Mouse (Mus musculus) CH12.LX (cell line): Measurements from ENCODE around the gene Rptn. TPM values are rescaled to one million over a fixed set of nuclear protein-coding genes. Genes with fewer than 3 reads are reported as not detected.

Experiments used
- DNase-seq: peaks from one replicate; pipeline ENCODE4 v3.0.0-alpha.2; 2013; ENCODE audit errors: extremely low read depth
- H3K27ac ChIP-seq: 2 replicates; pipeline ENCODE4 v1.5.1; 2012; ENCODE audit warnings: low read depth, mild to moderate bottlenecking, control low read depth, moderate library complexity; ENCODE audit not compliant: insufficient read depth
- H3K27me3 ChIP-seq: replicated peaks from 2 replicates; pipeline ENCODE3; 2012; ENCODE audit warnings: inconsistent platforms
- H3K36me3 ChIP-seq, 2 experiments: replicated peaks in 1 of 2; 2 replicates each; pipeline versions ENCODE3 to v1.6.1; 2012; ENCODE audit warnings: inconsistent platforms in 1 of 2, low read length in 1 of 2, mild to moderate bottlenecking in 1 of 2, mixed read lengths in 1 of 2, moderate library complexity in 1 of 2; ENCODE audit not compliant: control insufficient read depth in 1 of 2, insufficient read depth in 1 of 2
- H3K4me1 ChIP-seq, 2 experiments: 2 replicates each; pipeline ENCODE4 v1.6.1; 2012; ENCODE audit warnings: inconsistent platforms in 1 of 2, moderate library complexity in 1 of 2; ENCODE audit not compliant: insufficient read depth in 2 of 2, control insufficient read depth in 1 of 2
- H3K4me2 ChIP-seq: 2 replicates; pipeline ENCODE4 v1.6.1; 2012; ENCODE audit warnings: low read depth, mild to moderate bottlenecking, control low read depth; ENCODE audit not compliant: poor library complexity, insufficient read depth, severe bottlenecking
- H3K4me3 ChIP-seq, 3 experiments: fragments of 150-350 bp in 1 of 3; sonication (generic) in 1 of 3; replicated peaks in 1 of 3; 2 replicates each; pipeline versions ENCODE3 to v1.5.1; 2011 to 2012; ENCODE audit warnings: low read depth in 2 of 3, low read length in 2 of 3, mild to moderate bottlenecking in 2 of 3, moderate library complexity in 2 of 3, control low read depth in 1 of 3, improper control_type of control experiment in 1 of 3, inconsistent platforms in 1 of 3, mixed read lengths in 1 of 3; ENCODE audit not compliant: poor library complexity in 1 of 3
- H3K79me2 ChIP-seq: replicated peaks from 2 replicates; pipeline ENCODE4 v1.6.1; 2012; ENCODE audit warnings: mild to moderate bottlenecking, moderate library complexity; ENCODE audit not compliant: control insufficient read depth, poor library complexity, insufficient read depth, severe bottlenecking; ENCODE audit errors: extremely low read depth
- H3K9ac ChIP-seq: 2 replicates; pipeline ENCODE4 v1.6.1; 2012; ENCODE audit warnings: low read depth, mild to moderate bottlenecking, control low read depth, moderate library complexity; ENCODE audit not compliant: insufficient read depth
- H3K9me3 ChIP-seq: replicated peaks from 2 replicates; pipeline ENCODE3; 2012; ENCODE audit warnings: low read length, inconsistent platforms, mixed read lengths
- BHLHE40 ChIP-seq: IDR thresholded peaks from 2 replicates; pipeline ENCODE4 v1.6.1; 2011; ENCODE audit warnings: mild to moderate bottlenecking, low read depth, low read length, improper control_type of control experiment
- CHD1 ChIP-seq: IDR thresholded peaks from 2 replicates; pipeline ENCODE4 v1.6.1; 2012; ENCODE audit warnings: low read depth, low read length, improper control_type of control experiment, inconsistent platforms
- CHD2 ChIP-seq: IDR thresholded peaks from 2 replicates; pipeline ENCODE4 v1.6.1; 2011; ENCODE audit warnings: low read length, improper control_type of control experiment
- CTCF ChIP-seq, 2 experiments: IDR thresholded peaks in 1 of 2; conservative IDR thresholded peaks in 1 of 2; 2 replicates each; pipeline ENCODE4 v1.5.1; 2011 to 2012; ENCODE audit warnings: low read depth in 2 of 2, low read length in 2 of 2, improper control_type of control experiment in 1 of 2, inconsistent platforms in 1 of 2, mild to moderate bottlenecking in 1 of 2, moderate library complexity in 1 of 2
- E2F4 ChIP-seq: IDR thresholded peaks from 2 replicates; pipeline ENCODE4 v1.6.1; 2011; ENCODE audit warnings: low read depth, low read length, improper control_type of control experiment; ENCODE audit not compliant: insufficient replicate concordance
- ELF1 ChIP-seq: IDR thresholded peaks from 2 replicates; pipeline ENCODE4 v1.6.1; 2014; ENCODE audit warnings: low read depth, mild to moderate bottlenecking, inconsistent platforms, low read length, improper control_type of control experiment
- ETS1 ChIP-seq: conservative IDR thresholded peaks from 2 replicates; pipeline ENCODE4 v1.6.1; 2012; ENCODE audit warnings: low read depth, mild to moderate bottlenecking, inconsistent platforms, low read length, improper control_type of control experiment, moderate library complexity
- GABPA ChIP-seq: IDR thresholded peaks from 2 replicates; pipeline ENCODE4 v1.6.1; 2012; ENCODE audit warnings: low read depth, low read length, improper control_type of control experiment, inconsistent platforms; ENCODE audit not compliant: insufficient replicate concordance
- HCFC1 ChIP-seq: IDR thresholded peaks from 2 replicates; pipeline ENCODE4 v1.6.1; 2012; ENCODE audit warnings: low read depth, mild to moderate bottlenecking, inconsistent platforms, low read length, improper control_type of control experiment
- JUND ChIP-seq: conservative IDR thresholded peaks from 2 replicates; pipeline ENCODE4 v1.6.1; 2011; ENCODE audit warnings: low read depth, low read length, improper control_type of control experiment
- MAFK ChIP-seq: IDR thresholded peaks from 2 replicates; pipeline ENCODE4 v1.6.1; 2011; ENCODE audit warnings: low read length, improper control_type of control experiment; ENCODE audit not compliant: insufficient replicate concordance
- MXI1 ChIP-seq: IDR thresholded peaks from 2 replicates; pipeline ENCODE4 v1.6.1; 2011; ENCODE audit warnings: mild to moderate bottlenecking, low read depth, low read length, improper control_type of control experiment
- PAX5 ChIP-seq: IDR thresholded peaks from 2 replicates; pipeline ENCODE4 v1.6.1; 2012; ENCODE audit warnings: low read length, inconsistent platforms, mixed read lengths
- RAD21 ChIP-seq: IDR thresholded peaks from 2 replicates; pipeline ENCODE4 v1.6.1; 2011; ENCODE audit warnings: low read depth, mild to moderate bottlenecking, low read length, improper control_type of control experiment, moderate library complexity
- RCOR1 ChIP-seq: conservative IDR thresholded peaks from 2 replicates; pipeline ENCODE4 v1.6.1; 2012; ENCODE audit warnings: low read depth, mild to moderate bottlenecking, inconsistent platforms, low read length, improper control_type of control experiment
- SIN3A ChIP-seq: IDR thresholded peaks from 2 replicates; pipeline ENCODE4 v1.6.1; 2012; ENCODE audit warnings: low read length, improper control_type of control experiment, inconsistent platforms
- TBP ChIP-seq: conservative IDR thresholded peaks from 2 replicates; pipeline ENCODE4 v1.6.1; 2011; ENCODE audit warnings: low read depth, low read length, improper control_type of control experiment
- TCF12 ChIP-seq: IDR thresholded peaks from 2 replicates; pipeline ENCODE4 v1.6.1; 2014; ENCODE audit warnings: low read depth, mild to moderate bottlenecking, inconsistent platforms, low read length, improper control_type of control experiment
- UBTF ChIP-seq: IDR thresholded peaks from 2 replicates; pipeline ENCODE4 v1.6.1; 2012; ENCODE audit warnings: low read depth, mild to moderate bottlenecking, inconsistent platforms, low read length, improper control_type of control experiment, moderate library complexity
- USF1 ChIP-seq: IDR thresholded peaks from 2 replicates; pipeline ENCODE4 v1.6.1; 2014; ENCODE audit warnings: low read depth, mild to moderate bottlenecking, inconsistent platforms, low read length, improper control_type of control experiment
- USF2 ChIP-seq: conservative IDR thresholded peaks from 2 replicates; pipeline ENCODE4 v1.6.1; 2011; ENCODE audit warnings: low read depth, low read length, improper control_type of control experiment
- ZC3H11A ChIP-seq: IDR thresholded peaks from 2 replicates; pipeline ENCODE4 v1.6.1; 2012; ENCODE audit warnings: low read depth, mild to moderate bottlenecking, inconsistent platforms, low read length, improper control_type of control experiment
- ZKSCAN1 ChIP-seq: IDR thresholded peaks from 2 replicates; pipeline ENCODE4 v1.6.1; 2012; ENCODE audit warnings: low read depth, inconsistent platforms, low read length, improper control_type of control experiment, borderline replicate concordance
- ZMIZ1 ChIP-seq: IDR thresholded peaks from 2 replicates; pipeline ENCODE4 v1.6.1; 2012; ENCODE audit warnings: low read depth, mild to moderate bottlenecking, inconsistent platforms, low read length, improper control_type of control experiment
- ZNF384 ChIP-seq: IDR thresholded peaks from 2 replicates; pipeline ENCODE4 v1.6.1; 2012; ENCODE audit warnings: low read depth, low read length, improper control_type of control experiment, inconsistent platforms
- dilution Hi-C: fragments of 300-500 bp; cut with MboI; formaldehyde crosslinking; loops from 2 replicates; pipeline ENCODE4 v1.14.3; 2020; ENCODE audit warnings: low sequenced_read_pairs; ENCODE audit not compliant: extremely low pct_unique_long_range_greater_than_20kb, extremely low pct_ligation_motif_present
- in situ Hi-C: fragments of 300-500 bp; cut with MboI; formaldehyde crosslinking; loops from 3 replicates; pipeline ENCODE4 v1.14.3; 2019; ENCODE audit warnings: low sequenced_read_pairs, low pct_ligation_motif_present, low pct_unique_long_range_greater_than_20kb, mixed read lengths
- polyA plus RNA-seq: library from polyadenylated mRNA; unstranded; fragments of >175 nt; gene quantifications from 2 replicates; pipeline ENCODE4 v1.2.1, GENCODE M21; 2012; ENCODE audit warnings: low read depth; ENCODE audit not compliant: insufficient read length
- total RNA-seq, 2 experiments: library from RNA; depleted of rRNA; stranded (reverse); fragments of 300-350 nt in 1 of 2; fragments of >200 nt in 1 of 2; gene quantifications; 2 replicates each; pipeline ENCODE4 v1.2.3; 2012 to 2014

The Rptn gene
- total and polyA plus RNA-seq, 3 experiments, result not detected

- Histone ChIP-seq H3K27me3 (no peaks in the 10 kb centered on the region), H3K9me3 (no peaks in the 10 kb centered on the region), H3K9ac (no peak overlapping the region), H3K4me3 (no peak overlapping the region), H3K27ac (no peak overlapping the region), H3K4me1 (peaks cover 6 to 13% of the 10 kb centered on the region in 2 experiments; a peak in 3 of 4 replicates), H3K36me3 (no peaks in the 10 kb centered on the region), H3K79me2 (no peaks in the 10 kb centered on the region), H3K4me2 (no peak overlapping the region)
- in situ Hi-C loops (no loop called here), dilution Hi-C loops (no loop called here)
- DNase-seq, result no peak
- no peak for TF ChIP-seq E2F4
- TF ChIP-seq SIN3A, result no peak
- TF ChIP-seq CTCF (conservative IDR thresholded peaks at IDR 0.05 in 1 of 2, IDR thresholded peaks at IDR 0.05 in 1 of 2; ENCODE audit: low read depth in 2 of 2, low read length in 2 of 2), result no peak
- no peak for TF ChIP-seq ELF1
- no peak for TF ChIP-seq CHD1
- TF ChIP-seq MAFK, result no peak
- TF ChIP-seq ZMIZ1, result no peak
- TF ChIP-seq ETS1, result no peak
- no peak for TF ChIP-seq MXI1
- no peak for TF ChIP-seq TCF12
- TF ChIP-seq TBP, result no peak
Observed at GRCm38 (mm10) chr3:93378146-93378545, 15.4 kb upstream of the Rptn start.

GRCm38 (mm10) chr3:93403936-93404335 lies 10.4 kb downstream of the Rptn start:
- no peaks in the 10 kb centered on the region for H3K79me2 ChIP-seq
- no peaks in the 10 kb centered on the region for H3K9me3 ChIP-seq
- in situ Hi-C loops (no loop called here), dilution Hi-C loops (no loop called here)
- H3K4me1 ChIP-seq, result 0 out of 4 replicates have a peak, but pooled peaks cover 0 to 3% of the 10 kb centered on the region in 2 experiments
- no peak for DNase-seq
- H3K27me3 ChIP-seq, result no peaks in the 10 kb centered on the region
- H3K9ac ChIP-seq, result no peak overlapping the region
- H3K4me2 ChIP-seq, result no peak overlapping the region
- H3K4me3 ChIP-seq, result no peak overlapping the region
- no peak overlapping the region for H3K27ac ChIP-seq
- TF ChIP-seq CHD1, result no peak
- TF ChIP-seq CHD2, result no peak
- no peak for TF ChIP-seq HCFC1
- no peak for TF ChIP-seq CTCF (conservative IDR thresholded peaks at IDR 0.05 in 1 of 2, IDR thresholded peaks at IDR 0.05 in 1 of 2; ENCODE audit: low read depth in 2 of 2, low read length in 2 of 2)
- TF ChIP-seq RAD21, result no peak
- TF ChIP-seq MAFK, result no peak
- TF ChIP-seq MXI1, result no peak
- TF ChIP-seq ZKSCAN1, result no peak
- no peak for TF ChIP-seq TBP
- no peak for TF ChIP-seq BHLHE40
- TF ChIP-seq ZC3H11A, result no peak
- no peak for TF ChIP-seq GABPA
- TF ChIP-seq ZNF384, result no peak
- TF ChIP-seq PAX5, result no peak
- no peak for TF ChIP-seq UBTF
- no peak for TF ChIP-seq JUND
- no peak for TF ChIP-seq USF2
- TF ChIP-seq USF1, result no peak
- no peak for TF ChIP-seq RCOR1
- no peaks in the 10 kb centered on the region for H3K36me3 ChIP-seq
